Mouse (Mus musculus) cerebellum, adult 2 months (tissue): ENCODE measurements around the gene Pon3.

ENCODE experiments used
- CTCF ChIP-seq: fragments of 200-500 bp; IDR thresholded peaks from 2 replicates; pipeline ENCODE4 v1.5.1; 2011; ENCODE audit warnings: low read depth, mild to moderate bottlenecking, control low read depth, low read length, moderate library complexity, borderline replicate concordance; ENCODE audit not compliant: insufficient read depth
- POLR2A ChIP-seq: fragments of 200-500 bp; IDR thresholded peaks from 2 replicates; pipeline ENCODE4 v1.6.1; 2011; ENCODE audit warnings: low read length, control low read depth, borderline replicate concordance; ENCODE audit not compliant: insufficient read depth

DNA sequence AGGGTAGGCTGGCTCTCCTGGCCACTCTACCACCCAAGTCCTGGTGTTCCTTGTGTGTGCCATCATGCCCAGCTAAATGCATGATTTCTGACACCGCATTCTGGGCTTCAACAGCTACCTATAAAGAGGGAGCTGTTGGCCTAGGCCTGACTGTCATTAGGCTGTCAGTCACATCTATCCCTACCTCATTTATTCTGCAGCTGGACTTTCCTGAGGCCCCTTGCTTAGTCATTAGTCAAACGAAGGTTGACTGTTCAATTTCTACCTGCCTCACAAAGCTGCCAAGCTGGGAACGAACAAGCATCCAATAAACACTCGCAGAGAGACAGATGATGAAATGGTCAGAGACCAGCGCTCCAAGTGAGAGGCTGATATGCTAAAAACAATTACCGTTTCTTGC lies 13.6 kb upstream of the Pon3 start:
- TF ChIP-seq CTCF, result no peak
- TF ChIP-seq POLR2A, result no peak
